Mouse (Mus musculus) bone marrow, adult 2 months (tissue): ENCODE measurements at regions not wholly inside any gene's neighbourhood (a gene's known extent, or its start where the extent isn't known, plus 50 kb on each side); places are given as distances from the start of the nearest gene placed in this dataset.
"Not testable (repeated sequence)": the region's sequence is repeated elsewhere in the genome, so short reads cannot be mapped to it uniquely, and the experiment has no call there.

ENCODE experiments used
- CTCF ChIP-seq: fragments of 200-500 bp; IDR thresholded peaks from 2 replicates; pipeline ENCODE4 v1.5.1; 2011; ENCODE audit warnings: low read length, control low read depth; ENCODE audit not compliant: control insufficient read depth, insufficient read depth
- POLR2A ChIP-seq: fragments of 200-500 bp; IDR thresholded peaks from 2 replicates; pipeline ENCODE4 v1.6.1; 2011; ENCODE audit warnings: low read depth, mild to moderate bottlenecking, control low read depth, low read length, borderline replicate concordance; ENCODE audit not compliant: control insufficient read depth

- TF ChIP-seq CTCF, POLR2A: not testable (repeated sequence)
Measured at GRCm38 (mm10) chr1:16824709-16825108, 731.6 kb upstream of the 4930444P10Rik start.
